Mouse (Mus musculus) c-Kit-positive CD71-positive TER-119-negative erythroid progenitor cells, embryonic 14.5 days (primary cell): Measurements from ENCODE around the gene Aatk.

ENCODE experiments used
- DNase-seq: peaks from one replicate; pipeline ENCODE4 v3.0.0-alpha.2; 2013; ENCODE audit warnings: low read depth

Aatk gene

GRCm38 (mm10) chr11:119988391-119988790, 58.6 kb downstream of the Aatk start:
- DNase-seq: no peak

- no peak for DNase-seq
Observed at GRCm38 (mm10) chr11:119987876-119988275, 59.1 kb downstream of the Aatk start.

DNA sequence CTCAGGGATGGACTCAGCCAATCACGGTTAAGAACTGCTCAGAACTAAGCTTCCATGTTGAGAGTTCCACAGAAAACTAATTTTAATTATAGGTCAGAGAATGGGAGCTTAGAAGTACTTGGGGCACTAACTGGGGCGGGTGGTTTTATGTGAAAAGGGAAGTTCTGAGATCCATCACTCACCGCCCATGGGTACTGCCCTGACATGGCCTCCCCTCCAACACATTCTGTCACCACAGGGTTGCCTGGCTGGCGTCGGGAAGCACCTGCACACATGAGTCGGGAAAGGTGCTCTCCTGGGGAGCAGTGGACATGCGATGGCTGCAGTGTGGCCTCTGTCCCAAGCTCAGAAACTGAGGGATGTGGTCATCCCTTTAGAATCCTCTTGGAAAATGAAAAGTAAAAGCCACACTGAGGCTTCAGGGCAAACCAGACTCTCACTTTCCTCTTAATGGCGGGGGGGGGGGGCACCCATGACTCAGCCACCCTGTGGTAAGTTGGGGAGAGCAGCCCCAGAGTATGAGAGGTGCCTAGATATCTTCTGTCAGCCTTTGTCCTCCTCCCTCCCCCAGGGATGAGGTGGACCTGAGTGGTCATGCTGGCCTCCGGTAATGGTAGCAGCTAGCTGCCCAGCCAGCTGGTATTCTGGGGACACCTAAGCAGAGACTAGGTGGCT, 60.1 kb downstream of the Aatk start:
- DNase-seq: no peak

GRCm38 (mm10) chr11:119983151-119983550, 63.8 kb downstream of the Aatk start:
- DNase-seq: no peak

GRCm38 (mm10) chr11:119982236-119982635, 64.7 kb downstream of the Aatk start:
- no peak for DNase-seq

- no peak for DNase-seq
Observed at GRCm38 (mm10) chr11:119981769-119982168, 65.2 kb downstream of the Aatk start.

DNA sequence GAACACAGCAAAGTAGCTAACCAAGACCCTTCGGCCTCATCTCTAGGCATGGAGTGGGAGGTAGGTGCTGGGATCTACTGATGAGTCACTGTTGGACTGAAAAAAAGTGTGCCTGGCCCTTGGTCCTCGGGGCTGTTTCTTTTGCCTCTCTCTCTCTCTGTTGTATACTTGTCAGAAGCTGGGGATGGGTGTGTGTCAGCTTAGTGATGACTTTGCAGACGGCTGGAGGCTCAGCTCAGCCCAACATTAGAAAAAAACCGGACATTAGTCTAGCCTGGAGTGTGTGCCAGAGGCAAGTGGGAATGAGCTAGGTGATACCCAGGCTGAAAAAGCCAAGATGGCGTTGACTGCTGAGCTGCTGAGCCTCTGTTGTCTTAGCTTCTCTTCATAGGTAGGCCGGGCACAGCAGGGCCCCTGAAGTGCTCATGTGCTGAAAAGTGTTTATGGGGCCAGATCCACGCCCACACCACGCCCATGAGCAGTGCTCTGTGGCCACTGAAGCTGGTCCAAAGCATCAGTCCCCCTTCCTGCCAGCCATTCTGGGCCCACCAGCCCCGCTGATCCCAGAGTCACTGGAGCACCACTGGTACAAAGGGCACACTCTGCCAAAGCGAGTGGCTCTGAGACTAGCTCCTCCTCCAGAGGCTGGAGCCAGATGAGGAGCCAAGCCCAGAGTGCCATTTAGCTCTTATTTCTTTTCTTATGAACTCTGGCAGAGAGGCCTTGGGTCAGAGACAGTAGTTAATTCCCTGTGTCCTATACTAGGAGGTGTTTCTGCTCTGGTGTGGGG, 67.2 kb downstream of the Aatk start:
- DNase-seq: no peak

GRCm38 (mm10) chr11:119978701-119979100, 68.3 kb downstream of the Aatk start:
- no peak for DNase-seq

- no peak for DNase-seq
Observed at GRCm38 (mm10) chr11:119975739-119976501, 71.0 kb downstream of the Aatk start.

DNA sequence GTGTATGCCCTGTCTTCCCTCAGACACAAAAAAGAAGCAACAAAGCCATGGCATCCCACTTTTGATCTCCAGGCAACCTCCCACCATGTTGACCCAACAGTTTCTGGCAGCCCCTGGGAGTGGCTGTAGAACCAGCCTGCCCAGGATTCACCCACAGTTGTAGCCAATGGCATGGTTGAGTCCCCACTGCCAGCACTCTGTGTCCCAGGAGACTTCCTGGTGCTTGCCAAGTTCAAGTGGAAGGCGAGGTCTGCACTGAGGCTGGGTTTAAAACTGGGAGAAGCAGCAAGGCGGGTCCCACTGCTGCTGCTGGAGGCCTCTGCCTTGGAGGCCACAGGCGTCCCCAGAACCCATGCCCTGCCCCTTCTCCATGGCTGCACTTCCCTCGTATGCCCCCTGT, 73.2 kb downstream of the Aatk start:
- no peak for DNase-seq

DNA sequence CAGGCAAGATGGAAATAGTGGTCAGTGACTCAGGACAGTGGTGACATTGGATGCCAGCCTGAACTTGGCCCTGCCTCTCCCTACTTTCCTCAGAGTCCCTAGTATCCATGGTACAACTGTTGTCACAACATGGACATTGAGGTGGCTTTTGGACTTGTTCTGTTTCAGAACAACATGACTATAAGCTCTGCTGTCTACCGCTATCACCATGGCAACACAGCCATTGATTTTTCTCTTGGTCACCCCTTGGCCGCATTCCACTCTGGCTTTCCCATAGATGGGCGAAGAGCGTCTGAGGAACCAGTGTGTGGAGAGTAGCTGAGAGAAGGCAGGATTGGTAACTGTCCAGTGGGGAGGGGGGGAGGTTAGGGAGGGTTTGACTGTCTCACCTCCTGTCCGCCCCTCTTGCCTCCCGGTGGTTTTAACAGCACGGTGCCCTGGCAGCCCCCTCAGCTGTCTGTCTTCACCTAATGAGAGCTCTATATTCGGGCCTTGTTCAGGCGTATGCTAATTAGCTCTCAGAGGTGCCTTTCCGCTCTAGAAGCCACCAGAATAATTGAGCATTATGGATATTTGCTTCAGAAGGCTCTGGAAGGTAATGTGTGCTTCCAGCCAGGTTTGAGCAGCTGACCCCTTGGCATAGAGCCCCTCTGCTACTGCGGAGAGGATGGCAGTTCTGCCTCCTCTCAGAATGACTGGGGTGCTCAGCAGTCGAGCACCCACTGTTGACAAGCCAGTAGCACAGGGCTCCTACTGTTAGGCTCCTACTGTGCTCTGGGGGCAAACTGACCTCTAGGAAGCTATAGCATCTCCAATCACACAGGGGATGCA, 76.7 kb downstream of the Aatk start:
- no peak for DNase-seq

DNA sequence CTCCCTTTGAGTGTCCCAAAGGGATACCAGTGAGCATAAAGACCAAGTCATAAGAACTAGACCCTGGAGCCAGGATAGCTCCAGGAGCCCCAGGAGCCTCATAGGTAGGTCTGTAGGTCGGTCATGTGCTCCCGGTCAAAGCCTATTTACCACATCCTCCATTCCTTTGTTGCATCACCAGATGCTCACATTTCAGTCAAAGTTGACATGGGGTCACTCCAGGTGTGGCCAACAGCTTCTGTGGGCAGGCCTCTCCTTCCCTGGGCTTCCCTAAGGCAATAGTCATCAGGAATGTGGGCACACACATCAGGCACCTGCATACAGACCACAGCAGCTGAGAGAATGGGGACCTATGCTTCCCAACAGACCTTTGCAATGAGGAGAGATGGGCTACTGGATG, 79.1 kb downstream of the Aatk start:
- DNase-seq: no peak

- DNase-seq: no peak
Observed at GRCm38 (mm10) chr11:119967401-119967800, 79.6 kb downstream of the Aatk start.

DNA sequence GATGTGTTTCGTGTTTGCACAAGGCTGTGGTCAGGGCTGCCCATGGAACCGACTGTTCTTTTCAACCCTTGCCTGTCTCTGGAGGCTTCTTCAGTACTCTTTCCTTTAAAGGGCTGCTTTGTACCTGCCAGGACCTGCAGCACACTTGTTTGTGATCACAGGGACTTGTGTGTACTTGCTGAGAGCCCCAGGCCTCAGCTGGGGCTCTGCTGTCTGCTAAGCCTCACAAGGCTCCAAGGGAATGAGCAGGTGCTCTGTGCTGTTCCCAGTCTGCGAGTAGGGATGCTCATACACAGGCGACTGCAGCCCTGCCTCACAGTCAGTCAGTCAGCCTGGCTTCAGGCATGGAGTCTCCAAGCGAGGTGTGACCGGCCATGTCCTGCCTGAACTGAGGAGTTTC, 80.7 kb downstream of the Aatk start:
- no peak for DNase-seq

GRCm38 (mm10) chr11:119965053-119965452, 81.9 kb downstream of the Aatk start:
- no peak for DNase-seq

GRCm38 (mm10) chr11:119961511-119961910, 85.5 kb downstream of the Aatk start:
- DNase-seq: no peak

- DNase-seq: no peak
Observed at GRCm38 (mm10) chr11:119960671-119961070, 86.3 kb downstream of the Aatk start.

GRCm38 (mm10) chr11:119959714-119960113, 87.3 kb downstream of the Aatk start:
- DNase-seq: no peak

DNA sequence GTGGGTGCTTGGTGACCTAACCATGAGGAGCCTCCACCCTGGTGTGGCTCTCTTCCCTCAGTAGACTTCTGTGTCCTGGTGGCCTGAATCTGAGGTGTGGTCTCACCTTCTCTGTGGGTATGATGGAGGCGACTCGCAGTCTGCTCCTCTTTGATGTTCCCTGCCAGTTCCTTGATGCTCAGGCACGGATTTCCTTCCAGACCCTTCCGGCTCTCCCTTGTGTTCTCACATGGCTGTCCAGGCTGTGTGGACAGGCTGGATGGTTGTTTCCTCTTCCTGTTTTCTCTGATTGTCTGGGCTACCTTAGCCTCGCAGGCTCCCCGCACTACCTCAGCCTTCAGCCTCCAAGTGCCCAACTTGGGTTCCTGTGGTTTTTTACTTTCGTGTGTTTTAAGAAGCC, 88.1 kb downstream of the Aatk start:
- no peak for DNase-seq
